Comparison of ENCODE assay signal across 10 mouse cellular contexts in genomic region chr11:102399107-102399506, GRCm38 (mm10). TPM values are rescaled to one million over a fixed set of nuclear protein-coding genes. Genes with fewer than 3 reads are reported as not detected.
DNase-seq lines count a peak whose midpoint lies in the region; ATAC-seq lines count a peak whose summit lies in the region.
"Had no signal": no experiment of that assay in that cellular context is flagged by ENCODE, and none has a peak within 500 bp of the region (broad histone marks: within the 10 kb centered on the region; RNA-seq: fewer than 3 reads in every experiment).

No protein-coding gene starts in this region.

- H3K4me3 ChIP-seq in heart, embryonic 12.5 days: peak overlapping the region; percentile 32; the same call in 1 of the 2 replicates
- peak overlapping the region; percentile 32; the same call in 1 of the 2 replicates for H3K4me3 ChIP-seq in lung, embryonic 16.5 days (ENCODE audit: low read length)
- H3K4me3 ChIP-seq in forebrain, embryonic 15.5 days: no peak overlapping the region
- peak overlapping the region; percentile 45 for H3K4me3 ChIP-seq in liver, embryonic 13.5 days (replicated peaks)

- ATAC-seq in heart, embryonic 12.5 days (ENCODE audit: insufficient number of reproducible peaks, low FRiP score): no peak
- no peak for ATAC-seq in lung, embryonic 16.5 days (ENCODE audit: low read depth)
- no peak for ATAC-seq in forebrain, embryonic 15.5 days (replicated peaks)
- no peak for ATAC-seq in liver, embryonic 13.5 days (ENCODE audit: low read depth)

- H3K4me1 ChIP-seq in heart, embryonic 12.5 days (replicated peaks): peaks cover 20% of the 10 kb centered on the region
- peaks cover 13% of the 10 kb centered on the region for H3K4me1 ChIP-seq in lung, embryonic 16.5 days (replicated peaks; ENCODE audit: control insufficient read depth, insufficient read depth, low read length)
- H3K4me1 ChIP-seq in forebrain, embryonic 15.5 days: peaks cover 55% of the 10 kb centered on the region
- H3K4me1 ChIP-seq in liver, embryonic 13.5 days (replicated peaks): peaks cover 54% of the 10 kb centered on the region

- no peak overlapping the region for H3K4me2 ChIP-seq in heart, embryonic 12.5 days
- no peak overlapping the region; the same call in 1 of the 2 replicates for H3K4me2 ChIP-seq in lung, embryonic 16.5 days (ENCODE audit: low read depth, low read length)
- no peak overlapping the region for H3K4me2 ChIP-seq in forebrain, embryonic 15.5 days (replicated peaks)
- peak overlapping the region; percentile 59 for H3K4me2 ChIP-seq in liver, embryonic 13.5 days

- WGBS in heart, embryonic 12.5 days: 16% methylated on average over 15 of the region's 15 CpGs
- WGBS in lung, embryonic 16.5 days: 9% methylated on average over 15 of the region's 15 CpGs
- 24% methylated on average over 15 of the region's 15 CpGs for WGBS in forebrain, embryonic 15.5 days
- 15% methylated on average over 15 of the region's 15 CpGs for WGBS in liver, embryonic 13.5 days (ENCODE audit: insufficient replicate concordance)

- peaks cover 87% of the 10 kb centered on the region for H3K27me3 ChIP-seq in heart, embryonic 12.5 days (replicated peaks)
- peaks cover 44% of the 10 kb centered on the region for H3K27me3 ChIP-seq in lung, embryonic 16.5 days (ENCODE audit: control insufficient read depth, insufficient read depth, low read depth, low read length)
- H3K27me3 ChIP-seq in forebrain, embryonic 15.5 days: 0 out of 2 replicates have a peak, but pooled peaks cover 6% of the 10 kb centered on the region
- peaks cover 93% of the 10 kb centered on the region for H3K27me3 ChIP-seq in liver, embryonic 13.5 days

- peaks cover 23% of the 10 kb centered on the region for H3K36me3 ChIP-seq in heart, embryonic 12.5 days
- peaks cover 15% of the 10 kb centered on the region for H3K36me3 ChIP-seq in lung, embryonic 16.5 days (ENCODE audit: control insufficient read depth, insufficient read depth, low read length)
- peaks cover 57% of the 10 kb centered on the region for H3K36me3 ChIP-seq in forebrain, embryonic 15.5 days
- H3K36me3 ChIP-seq in liver, embryonic 13.5 days: peaks cover 25% of the 10 kb centered on the region

- H3K27ac ChIP-seq in heart, embryonic 12.5 days (ENCODE audit: poor library complexity, severe bottlenecking): no peak overlapping the region
- no peak overlapping the region for H3K27ac ChIP-seq in lung, embryonic 16.5 days (ENCODE audit: low read length)
- no peak overlapping the region for H3K27ac ChIP-seq in forebrain, embryonic 15.5 days (replicated peaks)
- H3K27ac ChIP-seq in liver, embryonic 13.5 days: no peak overlapping the region

- no peaks in the 10 kb centered on the region for H3K9me3 ChIP-seq in heart, embryonic 12.5 days (replicated peaks)
- no peaks in the 10 kb centered on the region for H3K9me3 ChIP-seq in lung, embryonic 16.5 days (ENCODE audit: control insufficient read depth, low read length)
- no peaks in the 10 kb centered on the region for H3K9me3 ChIP-seq in forebrain, embryonic 15.5 days
- no peaks in the 10 kb centered on the region for H3K9me3 ChIP-seq in liver, embryonic 13.5 days (replicated peaks)

- DNase-seq in heart, adult 11 months: no peak
- DNase-seq in lung, postnatal 14 days: no peak
- no peak for DNase-seq in liver, embryonic 13.5 days
- no peak for DNase-seq in MN1 (ENCODE audit: low spot score)
- no peak for DNase-seq in embryo, embryonic 9.5 days (ENCODE audit: extremely low spot score)
- DNase-seq: heart, postnatal 36 days; lung, postnatal 4 days had no signal

- no peak overlapping the region for H3K9ac ChIP-seq in heart, embryonic 12.5 days
- H3K9ac ChIP-seq in lung, embryonic 16.5 days (ENCODE audit: low read length): no peak overlapping the region
- 0 out of 2 replicates have a peak overlapping the region, but pooled peaks have one; percentile 27 for H3K9ac ChIP-seq in forebrain, embryonic 15.5 days (replicated peaks)
- 0 out of 2 replicates have a peak overlapping the region, but pooled peaks have one; percentile 58 for H3K9ac ChIP-seq in liver, embryonic 13.5 days

RNA-seq across cellular contexts. Expression of gene Rundc3a, which starts 5.9 kb away (rescaled TPM):
- polyA plus RNA-seq in heart, embryonic 12.5 days (2016; fragmentation: Nextera tagmentation; extraction: Ambion mirVana): 1.7 and 1.8 TPM in 2 replicates
- polyA plus RNA-seq in lung, embryonic 16.5 days (2015; fragmentation: Nextera tagmentation; extraction: Ambion mirVana): 1.8 and 2.9 TPM in 2 replicates
- polyA plus RNA-seq in forebrain, embryonic 15.5 days (2015; fragmentation: Nextera tagmentation; extraction: Ambion mirVana): 149 and 150 TPM in 2 replicates
- 1.5 and 1.7 TPM in 2 replicates for polyA plus RNA-seq in liver, embryonic 13.5 days (2015; fragmentation: Nextera tagmentation; extraction: Ambion mirVana)

RNA-seq across cellular contexts. Expression of gene Slc25a39, which starts 8.6 kb away (rescaled TPM):
- polyA plus RNA-seq in heart, embryonic 12.5 days (2016; fragmentation: Nextera tagmentation; extraction: Ambion mirVana): 253 and 260 TPM in 2 replicates
- 234 and 252 TPM in 2 replicates for polyA plus RNA-seq in lung, embryonic 16.5 days (2015; fragmentation: Nextera tagmentation; extraction: Ambion mirVana)
- polyA plus RNA-seq in forebrain, embryonic 15.5 days (2015; fragmentation: Nextera tagmentation; extraction: Ambion mirVana): 144 TPM in 2 replicates
- 388 and 390 TPM in 2 replicates for polyA plus RNA-seq in liver, embryonic 13.5 days (2015; fragmentation: Nextera tagmentation; extraction: Ambion mirVana)

RNA-seq across cellular contexts. Expression of gene Grn, which starts 31.0 kb away (rescaled TPM):
- polyA plus RNA-seq in heart, embryonic 12.5 days (2016; fragmentation: Nextera tagmentation; extraction: Ambion mirVana): 189 and 191 TPM in 2 replicates
- 195 and 201 TPM in 2 replicates for polyA plus RNA-seq in lung, embryonic 16.5 days (2015; fragmentation: Nextera tagmentation; extraction: Ambion mirVana)
- 61.8 and 62.0 TPM in 2 replicates for polyA plus RNA-seq in forebrain, embryonic 15.5 days (2015; fragmentation: Nextera tagmentation; extraction: Ambion mirVana)
- polyA plus RNA-seq in liver, embryonic 13.5 days (2015; fragmentation: Nextera tagmentation; extraction: Ambion mirVana): 59.5 and 63.3 TPM in 2 replicates

RNA-seq across cellular contexts. Expression of gene Slc4a1, which starts 33.1 kb away (rescaled TPM):
- 114 and 116 TPM in 2 replicates for polyA plus RNA-seq in heart, embryonic 12.5 days (2016; fragmentation: Nextera tagmentation; extraction: Ambion mirVana)
- polyA plus RNA-seq in lung, embryonic 16.5 days (2015; fragmentation: Nextera tagmentation; extraction: Ambion mirVana): 8.9 and 18.2 TPM in 2 replicates
- polyA plus RNA-seq in forebrain, embryonic 15.5 days (2015; fragmentation: Nextera tagmentation; extraction: Ambion mirVana): 1.9 and 2.6 TPM in 2 replicates
- polyA plus RNA-seq in liver, embryonic 13.5 days (2015; fragmentation: Nextera tagmentation; extraction: Ambion mirVana): 734 and 914 TPM in 2 replicates

RNA-seq across cellular contexts. Expression of gene Fam171a2, which starts 48.4 kb away (rescaled TPM):
- 4.5 and 5.6 TPM in 2 replicates for polyA plus RNA-seq in heart, embryonic 12.5 days (2016; fragmentation: Nextera tagmentation; extraction: Ambion mirVana)
- 2.9 and 3.9 TPM in 2 replicates for polyA plus RNA-seq in lung, embryonic 16.5 days (2015; fragmentation: Nextera tagmentation; extraction: Ambion mirVana)
- 22.5 and 24.3 TPM in 2 replicates for polyA plus RNA-seq in forebrain, embryonic 15.5 days (2015; fragmentation: Nextera tagmentation; extraction: Ambion mirVana)
- 0.25 and 0.41 TPM in 2 replicates for polyA plus RNA-seq in liver, embryonic 13.5 days (2015; fragmentation: Nextera tagmentation; extraction: Ambion mirVana)

Comparison
In these comparisons a context has a peak if more than half of its experiments do, and no peak if none do; other contexts are left out.
1. H3K9ac ChIP-seq: peak in forebrain, embryonic 15.5 days (single experiment) and liver, embryonic 13.5 days (single experiment); none in heart, embryonic 12.5 days (single experiment) and lung, embryonic 16.5 days (single experiment).
2. RNA of gene Rundc3a, which starts 5.9 kb away (polyA plus RNA-seq): 149 to 150 TPM in forebrain, embryonic 15.5 days; 1.8 to 2.9 TPM in lung, embryonic 16.5 days, 1.7 to 1.8 TPM in heart, embryonic 12.5 days and 1.5 to 1.7 TPM in liver, embryonic 13.5 days; every median in the first group is over 10 times any median in the second.